Mouse (Mus musculus) ES-Bruce4 (cell line): ENCODE results near the gene Cacna1g.

Source experiments
- CTCF ChIP-seq: IDR thresholded peaks from one replicate; pipeline ENCODE4 v1.8.1; 2011; ENCODE audit warnings: low read depth, low read length
- EP300 ChIP-seq: IDR thresholded peaks from 2 replicates; pipeline ENCODE4 v1.6.1; 2011; ENCODE audit warnings: low read depth, low read length; ENCODE audit not compliant: insufficient read depth
- POLR2A ChIP-seq: IDR thresholded peaks from one replicate; pipeline ENCODE4 v1.8.1; 2011; ENCODE audit warnings: low read length; ENCODE audit not compliant: insufficient read depth

DNA sequence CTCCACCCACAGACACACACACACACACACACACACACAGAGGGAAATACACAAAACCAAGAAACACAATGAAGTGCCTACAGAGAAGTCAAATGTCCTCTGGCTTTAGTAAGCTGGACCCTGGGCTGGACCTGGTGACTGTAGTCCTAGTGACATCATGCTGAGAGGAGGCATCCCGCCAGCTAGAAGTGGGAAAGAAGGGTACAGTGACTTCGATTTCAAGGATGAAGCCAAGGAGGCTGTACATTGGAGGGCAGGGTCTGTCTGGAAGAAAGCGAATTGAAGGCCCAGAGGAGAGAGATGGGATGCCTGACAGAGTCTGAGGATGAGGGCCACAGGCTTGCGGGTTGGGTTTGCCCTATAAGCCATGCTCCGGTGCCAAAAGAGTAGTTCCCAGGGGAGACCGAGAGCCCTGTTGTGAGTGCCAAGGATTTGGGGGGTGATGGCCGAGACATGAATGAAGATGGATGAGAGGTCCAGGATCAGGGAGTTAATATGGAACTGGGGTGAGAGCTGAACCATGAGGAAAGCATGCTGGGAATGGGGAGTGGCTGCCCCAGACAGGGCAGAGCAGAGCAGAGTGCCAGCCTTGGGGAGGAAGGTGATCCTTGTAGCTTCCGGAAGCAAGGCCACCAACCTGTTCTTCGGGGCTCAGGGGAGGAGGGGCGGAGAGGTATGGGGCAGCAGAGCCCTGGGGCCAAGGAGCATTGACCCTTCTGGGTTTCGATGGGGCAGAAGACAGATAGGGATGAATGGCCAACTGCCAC is 15.0 kb upstream of the Cacna1g start:
- TF ChIP-seq CTCF, result no peak
- TF ChIP-seq POLR2A, result no peak
- TF ChIP-seq EP300, result no peak
